Mouse (Mus musculus) heart, embryonic 11.5 days (tissue): ENCODE data around the gene Ralgps1. TPM values are rescaled to one million over a fixed set of nuclear protein-coding genes. Genes with fewer than 3 reads are reported as not detected.
A peak's percentile ranks its signal among the peaks of the same experiment; 100 is the strongest.

Experiments used
- ATAC-seq: fragments of 200-750 bp; cut with Nextera tagmentation; replicated peaks from 2 replicates; pipeline ENCODE4 v1.8.0; 2017; ENCODE audit warnings: moderate library complexity; ENCODE audit not compliant: insufficient number of reproducible peaks, low FRiP score, low TSS enrichment
- H3K27ac ChIP-seq: fragments of 300-500 bp; sonication (generic); 2 replicates; pipeline ENCODE4 v1.5.1; 2014; ENCODE audit warnings: mild to moderate bottlenecking, low read depth, low read length
- H3K27me3 ChIP-seq: fragments of 300-500 bp; sonication (generic); 2 replicates; pipeline ENCODE4 v1.6.1; 2014; ENCODE audit warnings: mild to moderate bottlenecking, low read length, mixed read lengths; ENCODE audit not compliant: control insufficient read depth, insufficient read depth
- H3K36me3 ChIP-seq: fragments of 300-500 bp; sonication (generic); 2 replicates; pipeline ENCODE4 v1.6.1; 2014; ENCODE audit warnings: mild to moderate bottlenecking, low read length, moderate library complexity, mixed read lengths; ENCODE audit not compliant: control insufficient read depth, insufficient read depth
- H3K4me1 ChIP-seq: fragments of 300-500 bp; sonication (generic); 2 replicates; pipeline ENCODE4 v1.6.1; 2014; ENCODE audit warnings: low read length; ENCODE audit not compliant: control insufficient read depth, insufficient read depth
- H3K4me2 ChIP-seq: fragments of 300-500 bp; sonication (generic); 2 replicates; pipeline ENCODE4 v1.6.1; 2014; ENCODE audit warnings: mild to moderate bottlenecking, moderate library complexity
- H3K4me3 ChIP-seq: fragments of 300-500 bp; sonication (generic); 2 replicates; pipeline ENCODE4 v1.5.1; 2014; ENCODE audit warnings: low read depth, low read length
- H3K9ac ChIP-seq: fragments of 300-500 bp; sonication (generic); 2 replicates; pipeline ENCODE4 v1.6.1; 2014; ENCODE audit warnings: mild to moderate bottlenecking, low read depth, low read length, moderate library complexity
- H3K9me3 ChIP-seq: fragments of 300-500 bp; sonication (generic); replicated peaks from 2 replicates; pipeline ENCODE4 v1.6.1; 2016; ENCODE audit warnings: low read length; ENCODE audit not compliant: control insufficient read depth
- WGBS: fragments of 180-500 bp; shearing (Covaris S2); extraction: QIAGEN DNeasy Blood & Tissue Kit; methylation state at CpG from one replicate; pipeline ENCODE4 v1.1.7; 2014; ENCODE audit not compliant: insufficient replicate concordance; 5-methylcytosine and 5-hydroxymethylcytosine counted together
- polyA plus RNA-seq: library from polyadenylated mRNA; unstranded; fragments of >200 nt; fragmentation: Nextera tagmentation; extraction: Ambion mirVana; gene quantifications from 2 replicates; pipeline ENCODE4 v1.2.1, GENCODE M21; 2014

The Ralgps1 gene
- polyA plus RNA-seq, 1 experiment from 2014 or later: 6.6 TPM

- Histone ChIP-seq H3K9ac (no peak overlapping the region), H3K4me3 (no peak overlapping the region), H3K36me3 (no peaks in the 10 kb centered on the region), H3K27me3 (no peaks in the 10 kb centered on the region), H3K9me3 (no peaks in the 10 kb centered on the region), H3K4me1 (peaks cover 64% of the 10 kb centered on the region), H3K27ac (peak overlapping the region; percentile 54), H3K4me2 (no peak overlapping the region)
- ATAC-seq: no peak
- WGBS: 29% methylated on average over 3 of the region's 3 CpGs
Observed at GRCm38 (mm10) chr2:33249922-33250633, 121.2 kb downstream of the Ralgps1 start.

GRCm38 (mm10) chr2:33248549-33248948, 122.7 kb downstream of the Ralgps1 start:
- no peak for ATAC-seq
- Histone ChIP-seq H3K27me3 (no peaks in the 10 kb centered on the region), H3K9me3 (no peaks in the 10 kb centered on the region), H3K4me3 (no peak overlapping the region), H3K36me3 (0 out of 2 replicates have a peak, but pooled peaks cover 2% of the 10 kb centered on the region), H3K27ac (no peak overlapping the region), H3K4me1 (peaks cover 62% of the 10 kb centered on the region), H3K4me2 (no peak overlapping the region), H3K9ac (no peak overlapping the region)
- WGBS: 77% methylated on average over 7 of the region's 7 CpGs

- Histone ChIP-seq H3K4me3 (no peak overlapping the region), H3K9me3 (no peaks in the 10 kb centered on the region), H3K27ac (no peak overlapping the region), H3K36me3 (peaks cover 10% of the 10 kb centered on the region), H3K9ac (no peak overlapping the region), H3K4me2 (no peak overlapping the region), H3K27me3 (no peaks in the 10 kb centered on the region), H3K4me1 (peaks cover 47% of the 10 kb centered on the region)
- ATAC-seq: no peak
- 71% methylated on average over 5 of the region's 5 CpGs for WGBS
Observed at GRCm38 (mm10) chr2:33246841-33247240, 124.4 kb downstream of the Ralgps1 start.

- Histone ChIP-seq H3K4me3 (no peak overlapping the region), H3K27me3 (no peaks in the 10 kb centered on the region), H3K9me3 (no peaks in the 10 kb centered on the region), H3K4me1 (peaks cover 32% of the 10 kb centered on the region), H3K36me3 (peaks cover 10% of the 10 kb centered on the region), H3K9ac (no peak overlapping the region), H3K4me2 (no peak overlapping the region), H3K27ac (0 out of 2 replicates have a peak overlapping the region, but pooled peaks have one; percentile 12)
- no peak for ATAC-seq
Observed at GRCm38 (mm10) chr2:33245350-33245749, 125.9 kb downstream of the Ralgps1 start.

- H3K4me2 ChIP-seq: no peak overlapping the region
- no peaks in the 10 kb centered on the region for H3K9me3 ChIP-seq
- H3K4me3 ChIP-seq: no peak overlapping the region
- H3K27ac ChIP-seq: peak overlapping the region; percentile 12; the same call in 1 of the 2 replicates
- no peaks in the 10 kb centered on the region for H3K27me3 ChIP-seq
- H3K4me1 ChIP-seq: peaks cover 28% of the 10 kb centered on the region
- WGBS: 57% methylated on average over 6 of the region's 6 CpGs
- no peak for ATAC-seq
- H3K36me3 ChIP-seq: peaks cover 10% of the 10 kb centered on the region
- no peak overlapping the region for H3K9ac ChIP-seq
Observed at GRCm38 (mm10) chr2:33244880-33245279, 126.4 kb downstream of the Ralgps1 start.

GRCm38 (mm10) chr2:33237581-33237980, 133.7 kb downstream of the Ralgps1 start:
- H3K4me1 ChIP-seq: peaks cover 11% of the 10 kb centered on the region

GRCm38 (mm10) chr2:33234848-33235247, 136.4 kb downstream of the Ralgps1 start:
- Histone ChIP-seq H3K4me2 (no peak overlapping the region), H3K9me3 (no peaks in the 10 kb centered on the region), H3K36me3 (no peaks in the 10 kb centered on the region; the same call in none of the 2 replicates), H3K9ac (no peak overlapping the region), H3K27ac (no peak overlapping the region), H3K27me3 (no peaks in the 10 kb centered on the region), H3K4me1 (peaks cover 30% of the 10 kb centered on the region), H3K4me3 (no peak overlapping the region)
- WGBS: 69% methylated on average over 4 of the region's 4 CpGs
- ATAC-seq: no peak

More at GRCm38 (mm10) chr2:33237581-33237980, 133.7 kb downstream of the Ralgps1 start:
- Histone ChIP-seq H3K27me3 (no peaks in the 10 kb centered on the region), H3K9ac (no peak overlapping the region), H3K4me3 (no peak overlapping the region), H3K4me2 (no peak overlapping the region), H3K27ac (no peak overlapping the region), H3K36me3 (peaks cover 3% of the 10 kb centered on the region), H3K9me3 (no peaks in the 10 kb centered on the region)
- 77% methylated on average over 6 of the region's 6 CpGs for WGBS
- no peak for ATAC-seq

- no peaks in the 10 kb centered on the region for H3K9me3 ChIP-seq
- H3K9ac ChIP-seq: no peak overlapping the region
- peaks cover 30% of the 10 kb centered on the region for H3K4me1 ChIP-seq
- H3K27ac ChIP-seq: no peak overlapping the region
- H3K27me3 ChIP-seq: no peaks in the 10 kb centered on the region
- no peak for ATAC-seq
- H3K4me2 ChIP-seq: no peak overlapping the region
- peaks cover 4% of the 10 kb centered on the region for H3K36me3 ChIP-seq
- WGBS: 65% methylated on average over 5 of the region's 5 CpGs
- no peak overlapping the region for H3K4me3 ChIP-seq
Observed at GRCm38 (mm10) chr2:33233856-33234255, 137.4 kb downstream of the Ralgps1 start.
